Mouse (Mus musculus): Measurements from ENCODE around the gene Trim46.
"Not testable (repeated sequence)": the region's sequence is repeated elsewhere in the genome, so short reads cannot be mapped to it uniquely, and the experiment has no call there.

The Trim46 gene

DNA sequence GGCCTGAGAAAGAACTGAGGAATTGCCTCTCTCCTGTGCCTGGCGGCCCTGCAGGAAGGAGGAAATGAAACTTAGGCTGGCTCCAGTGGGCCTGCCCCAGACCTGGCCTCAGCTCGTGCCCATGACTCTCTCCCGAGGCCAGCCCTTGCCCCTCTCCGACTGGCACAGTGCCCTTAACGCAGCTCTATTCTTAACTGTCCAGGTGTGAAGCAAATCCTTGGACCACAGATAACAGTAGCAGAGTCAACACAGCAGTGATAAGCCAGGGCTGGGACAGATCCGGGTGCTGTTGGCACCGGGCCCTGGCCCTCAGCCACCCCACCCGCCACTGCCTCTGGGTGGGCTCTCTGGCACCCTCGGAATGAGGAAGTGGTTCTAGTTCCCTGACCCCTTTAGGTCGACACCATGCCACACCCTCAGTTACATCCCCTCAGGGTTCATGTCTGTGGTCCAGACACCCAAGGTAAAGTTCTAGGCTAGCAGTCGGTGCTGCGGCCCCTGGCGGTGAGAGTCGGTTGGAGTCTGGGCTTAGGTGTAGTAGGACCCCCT, 12.5 kb downstream of the Trim46 start:
- no peak for DNase-seq (ENCODE audit: low read depth, low spot score)

DNA sequence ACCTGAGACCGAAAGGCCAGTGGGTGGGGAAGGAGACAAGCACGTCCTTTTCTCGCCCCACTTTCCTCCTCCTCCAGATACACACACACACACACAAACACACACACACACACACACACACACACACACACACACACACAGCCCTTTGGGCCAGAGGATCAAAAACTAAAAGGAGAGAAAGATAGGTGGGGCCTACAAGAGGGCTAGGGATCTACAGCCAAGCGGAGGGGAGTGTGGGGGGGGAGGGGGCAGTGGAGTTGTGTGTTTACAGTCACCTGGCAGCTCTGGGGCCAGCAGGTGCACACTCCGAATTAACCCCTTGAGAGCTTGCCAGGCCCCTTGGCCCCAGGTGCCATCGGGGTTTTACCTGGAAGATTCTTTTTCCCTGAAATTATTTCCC, 13.5 kb downstream of the Trim46 start:
- DNase-seq (ENCODE audit: low read depth, low spot score) = no peak

DNA sequence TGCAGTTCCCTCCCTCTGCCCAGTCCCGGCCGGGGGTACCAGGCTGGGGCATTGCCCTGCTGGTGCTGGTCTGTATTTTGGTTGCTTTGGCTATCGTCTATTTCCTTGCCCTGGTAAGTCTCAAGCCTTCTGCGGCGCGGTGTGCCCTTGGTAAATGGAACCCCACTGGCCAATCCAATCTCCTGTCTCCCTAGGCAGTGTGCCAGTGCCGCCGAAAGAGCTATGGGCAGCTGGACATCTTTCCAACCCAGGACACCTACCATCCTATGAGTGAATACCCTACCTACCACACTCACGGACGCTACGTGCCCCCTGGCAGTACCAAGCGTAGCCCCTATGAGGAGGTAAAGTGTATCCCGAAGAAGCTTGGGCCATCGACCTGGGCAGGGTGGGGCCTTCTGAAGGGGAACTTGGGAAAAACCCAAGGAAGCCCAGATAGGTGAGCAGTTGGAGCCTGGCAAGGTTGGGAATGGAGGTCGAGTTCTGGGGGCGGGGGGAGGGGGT, 14.3 kb downstream of the Trim46 start:
- no peak for DNase-seq (ENCODE audit: low read depth, low spot score)

DNA sequence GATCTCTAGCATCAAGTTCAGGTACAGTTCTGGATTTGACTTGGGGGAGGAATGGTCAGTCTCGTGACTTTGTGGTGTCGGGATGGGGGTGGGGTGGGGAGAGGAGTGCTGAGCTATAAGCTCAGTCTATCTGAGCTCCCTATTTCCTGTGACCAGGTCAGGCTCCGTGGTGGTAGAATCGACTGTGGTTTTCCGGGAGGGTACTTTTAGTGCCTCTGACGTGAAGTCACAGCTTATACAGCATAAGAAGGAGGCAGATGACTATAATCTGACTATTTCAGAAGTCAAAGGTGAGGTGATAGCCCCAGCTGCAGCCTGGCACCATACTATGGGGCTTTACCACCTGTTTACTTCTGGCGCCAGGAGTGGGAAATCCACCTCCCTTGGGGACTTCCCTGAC, 14.8 kb downstream of the Trim46 start:
- DNase-seq (ENCODE audit: low read depth, low spot score) = no peak

DNA sequence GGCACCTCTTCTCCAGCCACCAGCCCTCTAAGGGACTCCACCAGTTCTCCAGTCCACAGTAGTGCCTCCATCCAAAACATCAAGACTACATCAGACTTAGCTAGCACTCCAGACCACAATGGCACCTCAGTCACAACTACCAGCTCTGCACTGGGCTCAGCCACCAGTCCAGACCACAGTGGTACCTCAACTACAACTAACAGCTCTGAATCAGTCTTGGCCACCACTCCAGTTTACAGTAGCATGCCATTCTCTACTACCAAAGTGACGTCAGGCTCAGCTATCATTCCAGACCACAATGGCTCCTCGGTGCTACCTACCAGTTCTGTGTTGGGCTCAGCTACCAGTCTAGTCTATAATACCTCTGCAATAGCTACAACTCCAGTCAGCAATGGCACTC, 15.5 kb downstream of the Trim46 start:
- DNase-seq (ENCODE audit: low read depth, low spot score) = no peak

DNA sequence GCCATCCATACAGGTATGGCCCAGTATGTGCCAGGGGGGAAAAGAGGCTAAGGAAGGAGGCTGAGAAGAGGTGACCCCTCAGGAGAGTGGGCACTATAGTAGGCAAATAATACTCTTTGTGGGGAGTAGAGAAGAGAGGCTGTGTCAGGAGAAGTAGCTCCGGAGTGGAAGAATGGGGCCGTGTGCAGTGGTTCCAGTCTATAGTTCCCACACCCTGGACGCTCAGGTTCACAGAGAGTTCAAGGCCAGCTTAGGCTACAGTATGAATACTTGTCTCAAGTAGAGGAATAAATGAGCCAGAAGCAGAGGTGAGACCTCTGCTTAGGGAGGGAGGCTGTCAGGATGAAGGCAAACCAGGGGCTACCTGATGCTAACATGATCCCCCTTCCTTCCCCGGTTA, 16.8 kb downstream of the Trim46 start:
- no peak for DNase-seq (ENCODE audit: low read depth, low spot score)

DNA sequence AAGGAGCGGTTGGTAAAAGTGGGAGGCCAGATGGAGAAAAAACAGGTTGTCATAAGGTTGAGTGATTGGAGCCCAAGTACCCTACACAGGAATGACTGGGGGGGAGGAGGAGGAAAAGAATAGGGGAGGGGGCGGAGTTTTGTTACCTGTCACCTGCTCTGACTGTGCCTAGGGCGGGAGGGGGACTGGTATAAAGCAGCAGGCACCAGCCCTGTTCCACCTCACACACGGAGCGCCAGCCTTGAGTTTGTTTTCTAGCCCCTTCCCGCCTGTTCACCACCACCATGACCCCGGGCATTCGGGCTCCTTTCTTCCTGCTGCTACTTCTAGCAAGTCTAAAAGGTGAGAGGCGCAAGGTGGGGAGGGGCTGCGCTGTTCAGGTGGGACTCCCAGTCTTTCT, 17.3 kb downstream of the Trim46 start, which contains the start of gene Muc1:
Gene Muc1 (plus strand): TSS at position 222 of the 400 bp plus-strand sequence.
- DNase-seq (ENCODE audit: low read depth, low spot score) = no peak

DNA sequence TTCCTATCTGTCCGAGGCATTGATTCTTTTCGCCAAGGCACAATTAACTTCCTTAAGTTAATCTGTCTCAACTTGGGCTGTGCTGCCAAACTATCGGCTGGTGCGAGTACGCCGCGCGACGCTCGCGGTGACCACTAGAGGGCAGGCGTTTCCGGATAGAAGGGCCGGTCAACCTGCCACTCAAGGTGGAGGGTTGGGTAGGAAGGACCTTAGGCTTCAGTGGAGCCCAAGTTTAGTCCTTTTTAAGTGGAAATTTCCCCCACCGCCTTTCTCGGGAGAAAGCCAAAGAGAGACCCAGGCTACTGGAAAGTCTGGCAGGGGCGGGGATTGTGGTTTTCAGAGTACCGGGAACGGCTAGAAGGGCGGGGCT, 17.9 kb downstream of the Trim46 start:
- DNase-seq (ENCODE audit: low read depth, low spot score) = no peak

DNA sequence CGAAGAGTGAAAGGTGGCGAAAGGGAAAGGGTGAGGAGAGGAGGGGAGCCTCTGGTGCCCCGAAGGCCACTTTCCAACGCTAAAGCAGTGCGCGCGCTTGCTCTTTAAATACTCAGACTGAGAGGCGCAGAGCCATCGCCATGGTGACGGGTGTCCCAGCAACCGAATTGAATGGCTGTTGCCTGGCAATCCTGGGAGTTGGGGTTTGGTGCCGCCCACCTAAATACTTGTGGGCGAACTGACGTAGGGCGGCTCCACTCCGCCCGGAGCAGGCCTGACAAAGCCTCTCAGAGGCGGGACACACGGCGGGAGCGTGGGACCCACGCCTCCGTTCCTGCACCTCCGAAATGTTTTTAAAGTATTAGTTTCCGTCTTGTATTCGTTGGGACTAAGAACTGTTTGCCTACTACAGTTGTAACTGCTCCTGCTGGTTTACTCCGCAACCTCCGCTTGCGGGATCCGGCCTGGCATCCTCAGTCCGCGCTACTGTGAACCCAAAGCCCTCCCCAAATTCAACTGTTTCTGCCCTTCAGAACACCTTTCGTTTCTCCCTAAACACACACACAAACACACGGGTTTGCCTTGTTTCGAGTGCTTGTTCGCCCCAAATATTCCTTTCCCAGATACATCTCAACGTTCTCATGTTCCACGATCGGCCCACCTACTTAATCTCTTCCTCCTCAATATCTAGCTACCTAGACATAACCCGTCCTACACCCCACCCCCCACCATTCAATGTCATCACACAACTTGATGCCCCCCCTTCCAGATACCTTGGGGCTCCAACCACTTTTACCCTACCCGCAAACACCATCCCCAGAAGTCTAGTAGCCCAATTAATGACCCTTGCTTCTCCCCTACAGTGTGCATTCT, 18.6 kb downstream of the Trim46 start:
- DNase-seq (ENCODE audit: low read depth, low spot score) = peak; percentile 84

DNA sequence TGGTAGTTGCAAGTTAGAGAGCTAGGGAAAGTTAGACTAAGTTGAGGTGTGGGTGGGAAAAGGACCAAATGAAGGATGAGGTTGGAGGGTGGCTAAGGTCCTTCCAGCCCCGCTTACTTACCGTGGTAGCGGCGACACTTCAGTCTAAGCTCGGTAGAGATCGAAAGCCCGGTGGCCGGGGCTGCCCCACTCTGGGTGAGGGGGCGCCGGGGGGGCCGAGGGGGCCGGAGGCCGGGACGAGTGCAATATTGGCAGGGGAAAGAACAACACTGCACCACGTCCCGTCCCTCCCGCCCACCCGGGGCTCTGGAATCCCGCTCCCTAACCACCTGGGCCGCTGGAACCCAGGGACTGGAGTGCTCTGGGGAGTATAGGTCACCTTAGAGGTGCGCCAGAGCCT, 19.2 kb downstream of the Trim46 start, which contains the start of gene Mtx1:
Gene Mtx1 (minus strand): TSS at position 189 of the 400 bp plus-strand sequence.
- no peak for DNase-seq (ENCODE audit: low read depth, low spot score)

DNA sequence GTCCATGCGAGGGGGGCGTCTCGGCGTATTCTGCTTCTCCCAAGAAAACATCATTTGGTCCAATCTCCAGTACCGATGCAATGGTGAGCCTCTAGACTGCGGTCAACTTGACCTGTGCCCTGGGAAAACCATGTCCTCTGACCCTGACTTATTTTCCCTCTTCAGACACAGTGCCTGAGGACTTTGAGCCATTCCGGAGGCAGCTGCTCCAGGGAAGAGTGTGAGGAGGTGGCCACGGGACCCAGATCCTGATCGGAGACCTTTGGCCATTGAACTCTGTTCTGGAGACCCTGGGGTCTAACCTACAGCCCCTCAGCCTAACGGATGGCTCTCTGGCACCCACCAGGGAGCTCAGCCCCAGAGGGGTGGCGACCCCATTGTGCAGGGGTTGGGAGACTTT, 19.7 kb downstream of the Trim46 start:
- no peak for DNase-seq (ENCODE audit: low read depth, low spot score)

DNA sequence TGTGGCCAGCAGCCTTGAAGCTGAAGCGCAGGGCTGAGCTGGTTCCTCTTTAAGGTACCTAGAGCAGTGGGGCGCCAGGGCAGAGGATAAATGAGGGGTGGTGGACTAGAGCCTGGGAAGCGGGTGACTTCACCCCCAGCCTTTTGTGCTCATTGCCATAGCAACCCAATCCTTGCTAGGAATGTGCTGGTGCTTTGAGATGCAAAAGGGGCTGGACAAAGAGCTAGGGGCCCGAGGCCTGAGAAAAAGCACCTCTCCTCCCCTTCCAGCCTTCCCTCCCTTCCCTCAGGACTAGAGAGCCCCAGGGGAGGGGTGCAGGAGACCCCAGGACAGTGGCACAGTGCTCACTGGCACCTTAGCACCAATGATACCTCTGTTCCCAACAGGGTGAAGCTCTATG, 20.2 kb downstream of the Trim46 start:
- no peak for DNase-seq (ENCODE audit: low read depth, low spot score)

DNA sequence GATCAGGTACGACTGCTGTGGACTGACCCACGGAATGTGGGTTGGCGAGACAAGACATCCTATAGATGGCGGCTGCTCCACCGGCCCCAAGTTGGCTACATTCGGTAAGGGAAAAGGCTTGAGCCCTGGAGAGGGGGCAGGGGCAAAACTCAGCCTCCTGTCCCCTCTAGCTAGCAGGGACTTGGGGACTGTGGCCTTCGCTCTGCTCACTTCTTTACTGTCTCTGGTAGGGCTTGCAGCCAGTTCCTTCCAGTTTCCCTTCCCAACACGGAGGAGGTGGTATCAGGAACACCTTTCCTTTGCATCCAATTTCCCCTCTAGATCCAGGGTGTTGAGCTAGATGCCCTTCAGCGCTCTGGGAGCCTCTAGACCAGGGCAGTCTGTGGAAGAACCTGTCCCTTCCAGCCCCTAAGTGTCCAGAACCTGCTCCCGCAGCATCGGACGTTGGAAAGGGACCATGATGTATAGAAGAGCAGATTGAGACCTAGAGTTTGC, 20.7 kb downstream of the Trim46 start:
- DNase-seq (ENCODE audit: low read depth, low spot score) = no peak

DNA sequence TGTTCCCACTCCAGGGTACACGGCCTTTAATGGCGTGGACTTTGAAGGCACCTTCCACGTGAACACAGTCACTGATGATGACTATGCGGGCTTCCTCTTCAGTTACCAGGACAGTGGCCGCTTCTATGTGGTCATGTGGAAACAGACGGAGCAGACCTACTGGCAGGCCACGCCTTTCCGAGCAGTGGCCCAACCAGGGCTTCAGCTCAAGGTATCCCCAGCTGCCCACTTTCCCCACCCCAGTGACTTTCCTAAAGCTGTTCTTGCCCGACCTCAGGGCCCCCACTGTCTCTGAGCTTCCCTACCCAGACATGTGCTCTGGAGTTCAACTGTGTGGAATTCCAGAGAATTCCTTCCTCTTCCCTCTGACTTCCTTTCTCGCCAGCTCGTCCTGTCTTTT, 21.3 kb downstream of the Trim46 start:
- no peak for DNase-seq (ENCODE audit: low read depth, low spot score)

DNA sequence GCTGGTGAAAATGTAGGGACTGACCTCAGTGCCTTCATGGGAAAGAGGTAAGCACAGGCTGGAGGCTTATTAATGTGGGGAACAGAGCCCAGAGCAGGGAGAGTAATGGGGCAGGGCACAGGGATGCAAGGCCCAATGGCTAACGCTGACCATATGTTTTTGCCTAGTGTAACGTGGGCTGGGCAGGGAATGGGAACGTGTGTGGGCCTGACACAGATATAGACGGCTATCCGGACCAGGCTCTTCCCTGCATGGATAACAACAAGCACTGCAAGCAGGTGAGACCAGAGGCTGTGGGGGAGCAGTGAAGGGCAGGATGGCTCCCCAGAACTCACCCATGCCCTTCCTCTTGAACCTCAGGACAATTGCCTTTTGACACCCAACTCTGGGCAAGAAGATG, 24.9 kb downstream of the Trim46 start:
- no peak for DNase-seq (ENCODE audit: low read depth, low spot score)

DNA sequence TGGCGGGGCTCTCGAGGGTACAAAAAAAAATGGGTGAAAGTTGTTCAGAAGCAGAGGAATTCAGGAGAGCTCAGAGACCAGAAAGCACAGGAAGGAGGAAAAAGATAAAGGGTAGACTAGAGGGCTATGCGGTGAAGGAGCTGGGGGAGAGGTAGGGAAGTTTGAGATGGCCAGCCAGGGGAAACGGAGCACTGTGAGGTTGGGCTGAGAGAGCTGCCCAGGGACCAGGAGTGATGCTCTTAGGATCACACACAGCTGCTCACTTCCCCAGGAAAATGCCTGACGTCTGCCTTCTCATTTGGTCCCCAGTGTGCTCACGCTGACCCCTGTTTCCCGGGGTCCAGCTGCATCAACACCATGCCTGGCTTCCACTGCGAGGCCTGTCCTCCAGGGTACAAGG, 26.6 kb downstream of the Trim46 start:
- no peak for DNase-seq (ENCODE audit: low read depth, low spot score)

DNA sequence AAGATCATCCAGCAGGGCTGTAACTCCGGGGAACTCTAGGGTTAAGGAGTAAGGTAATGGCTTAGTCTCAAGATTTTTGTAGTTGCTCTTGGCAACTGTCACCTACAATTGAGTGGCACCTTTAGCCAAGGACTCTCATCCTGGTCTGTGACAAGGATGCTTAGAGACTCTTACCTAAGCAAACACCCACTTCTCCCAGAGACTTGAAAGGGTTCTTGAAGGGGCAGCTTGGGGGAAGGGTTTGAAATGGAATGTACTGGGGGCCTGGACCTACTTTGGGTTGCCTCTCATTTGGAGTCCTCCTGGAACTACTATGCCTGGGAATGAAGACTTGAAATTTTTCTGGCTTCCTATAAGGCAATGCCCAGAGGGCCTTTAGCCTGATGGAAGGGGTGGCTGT, 27.8 kb downstream of the Trim46 start:
- DNase-seq (ENCODE audit: low read depth, low spot score) = no peak

DNA sequence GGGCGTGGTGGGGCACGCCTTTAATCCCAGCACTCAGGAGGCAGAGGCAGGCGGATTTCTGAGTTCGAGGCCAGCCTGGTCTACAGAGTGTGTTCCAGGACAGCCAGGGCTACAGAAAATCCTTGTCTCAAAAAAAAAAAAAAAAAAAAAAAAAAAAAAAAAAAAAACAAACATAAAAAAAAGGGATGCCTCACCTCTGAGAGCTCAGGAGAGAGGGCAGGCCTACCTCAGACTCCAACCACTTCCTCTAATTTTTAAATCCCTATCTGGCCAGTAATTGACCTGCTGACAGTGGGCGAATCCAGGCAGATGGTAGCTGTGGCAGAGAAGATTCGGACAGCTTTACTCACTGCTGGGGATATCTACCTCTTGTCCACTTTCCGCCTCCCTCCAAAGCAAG, 29.7 kb downstream of the Trim46 start:
- not testable (repeated sequence) for DNase-seq (ENCODE audit: low read depth, low spot score)

DNA sequence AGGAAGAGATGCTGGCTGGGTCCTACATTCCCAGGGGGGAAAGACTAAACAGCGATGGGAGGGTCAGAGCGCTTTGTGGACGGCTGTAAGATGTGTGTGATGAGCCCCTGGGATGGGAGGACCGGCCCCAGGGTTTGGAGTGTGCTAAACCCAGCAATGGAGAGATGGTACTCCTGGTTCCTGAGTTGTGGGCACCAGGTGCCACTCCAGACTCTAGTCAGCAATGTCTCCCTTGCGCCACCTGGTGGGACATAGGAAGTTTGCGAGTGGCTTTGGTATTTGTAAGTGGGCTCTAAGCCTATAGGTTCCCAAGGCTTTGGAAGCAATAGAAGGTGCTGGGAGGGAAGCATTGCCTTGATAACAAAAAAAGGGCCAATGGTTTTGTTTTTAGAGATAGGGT, 30.3 kb downstream of the Trim46 start:
- DNase-seq (ENCODE audit: low read depth, low spot score) = peak; percentile 84

DNA sequence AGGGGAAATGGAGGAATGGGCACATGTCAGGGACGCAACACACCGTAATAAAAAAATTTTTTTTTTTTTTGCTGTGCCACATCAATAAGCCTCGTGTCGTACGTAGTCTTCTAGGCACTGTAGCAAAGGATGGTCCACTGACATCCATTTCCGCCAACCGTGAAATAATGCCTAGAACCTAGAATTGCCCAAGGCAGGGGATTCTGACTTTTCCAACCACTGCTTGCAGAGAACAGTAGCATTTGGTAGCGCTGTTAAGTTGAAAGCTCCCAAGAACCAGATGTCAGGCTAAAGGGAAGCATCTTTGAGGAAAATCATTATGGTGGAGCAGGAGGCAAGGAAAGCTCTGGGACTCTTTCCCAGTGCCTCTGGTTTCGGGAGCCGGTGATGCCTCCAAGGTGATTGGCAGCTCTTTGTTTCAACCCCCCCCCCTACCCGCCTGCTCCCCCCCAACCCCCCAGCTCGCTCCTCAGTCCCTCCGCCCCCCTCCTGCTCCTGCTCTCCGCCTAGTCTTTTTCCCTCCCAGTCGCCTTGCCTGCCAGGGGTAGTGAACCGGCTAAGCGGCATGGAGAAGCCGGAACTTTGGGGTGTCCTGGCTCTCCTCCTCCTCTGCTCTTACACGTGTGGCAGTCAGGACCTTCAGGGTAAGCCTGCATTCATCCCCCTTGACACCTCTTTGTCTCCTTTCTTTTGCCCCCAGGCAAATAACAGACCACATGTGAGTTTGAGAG, 31.3 kb downstream of the Trim46 start, which contains the start of gene Thbs3:
Gene Thbs3 (plus strand): TSS at position 500 of the 731 bp plus-strand sequence.
- DNase-seq (ENCODE audit: low read depth, low spot score) = no peak

DNA sequence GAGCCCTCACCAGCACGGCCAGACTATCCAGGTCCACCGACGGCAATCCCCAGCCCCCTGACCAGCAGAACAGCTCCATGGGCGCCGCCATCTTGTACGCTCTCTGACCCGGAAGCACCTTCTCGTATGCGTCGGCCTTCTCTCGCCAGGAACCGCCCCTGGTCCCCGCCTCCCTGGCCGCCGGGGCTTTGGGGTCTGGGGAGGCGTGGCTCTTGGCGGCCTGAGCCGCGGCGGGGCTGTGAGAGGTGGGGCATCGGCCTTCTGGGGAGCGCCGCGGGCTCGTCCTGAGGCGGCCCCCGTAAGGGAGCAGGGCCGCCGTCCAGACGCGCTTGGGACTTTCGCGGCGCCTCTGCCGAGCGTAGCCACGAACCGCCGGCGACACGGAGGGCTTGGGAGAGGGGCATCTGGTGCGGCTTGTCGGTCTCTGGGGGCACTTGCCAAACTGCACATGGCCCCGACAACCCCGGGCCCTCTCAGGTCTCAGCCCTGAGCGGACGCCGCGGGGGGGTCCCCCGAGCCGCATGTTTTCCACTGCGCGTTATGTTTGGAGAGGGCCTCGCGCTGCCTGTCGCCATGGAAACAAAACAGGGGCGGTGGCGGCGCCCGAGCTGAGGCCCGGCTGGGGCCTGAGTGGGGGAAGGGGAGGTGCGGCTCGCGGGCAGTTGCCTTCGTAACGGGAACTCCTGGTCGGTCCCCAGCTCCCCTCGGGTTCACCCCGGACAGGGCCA, 32.1 kb downstream of the Trim46 start:
- DNase-seq (ENCODE audit: low read depth, low spot score) = peak; percentile 93

All from embryo, embryonic 11.5 days (tissue).